Mouse (Mus musculus) midbrain, embryonic 14.5 days (tissue): ENCODE measurements around the gene Zscan2. TPM values are rescaled to one million over a fixed set of nuclear protein-coding genes. Genes with fewer than 3 reads are reported as not detected.

Experiments
- ATAC-seq: fragments of 200-750 bp; cut with Nextera tagmentation; 2 replicates; pipeline ENCODE4 v1.8.0; 2017; ENCODE audit warnings: moderate number of reproducible peaks, moderate library complexity; ENCODE audit not compliant: low FRiP score, low TSS enrichment
- DNase-seq: peaks from one replicate; pipeline ENCODE4 v3.0.0-alpha.2; 2015
- H3K27ac ChIP-seq: fragments of 300-500 bp; sonication (generic); replicated peaks from 2 replicates; pipeline ENCODE4 v1.5.1; 2014; ENCODE audit warnings: mild to moderate bottlenecking, low read depth, low read length, moderate library complexity
- H3K27me3 ChIP-seq: fragments of 300-500 bp; sonication (generic); 2 replicates; pipeline ENCODE4 v1.6.1; 2014; ENCODE audit warnings: low read length, control low read depth, mixed read lengths; ENCODE audit not compliant: control insufficient read depth, insufficient read depth
- H3K36me3 ChIP-seq: fragments of 300-500 bp; sonication (generic); 2 replicates; pipeline ENCODE4 v1.6.1; 2014; ENCODE audit warnings: low read length, control low read depth; ENCODE audit not compliant: control insufficient read depth, insufficient read depth
- H3K4me1 ChIP-seq: fragments of 300-500 bp; sonication (generic); 2 replicates; pipeline ENCODE4 v1.6.1; 2014; ENCODE audit warnings: mild to moderate bottlenecking, antibody characterized with exemption, low read length, control low read depth; ENCODE audit not compliant: control insufficient read depth, insufficient read depth
- H3K4me2 ChIP-seq: fragments of 300-500 bp; sonication (generic); 2 replicates; pipeline ENCODE4 v1.6.1; 2014; ENCODE audit warnings: mild to moderate bottlenecking, low read length, moderate library complexity
- H3K4me3 ChIP-seq: fragments of 300-500 bp; sonication (generic); replicated peaks from 2 replicates; pipeline ENCODE4 v1.5.1; 2014; ENCODE audit warnings: low read depth, low read length
- H3K9ac ChIP-seq: fragments of 300-500 bp; sonication (generic); replicated peaks from 2 replicates; pipeline ENCODE4 v1.6.1; 2014; ENCODE audit warnings: mild to moderate bottlenecking, low read length, moderate library complexity
- H3K9me3 ChIP-seq: fragments of 300-500 bp; sonication (generic); 2 replicates; pipeline ENCODE4 v1.6.1; 2016; ENCODE audit warnings: low read length, control low read depth, mixed read lengths; ENCODE audit not compliant: control insufficient read depth
- WGBS: fragments of 180-500 bp; shearing (Covaris S2); extraction: QIAGEN DNeasy Blood & Tissue Kit; methylation state at CpG from one replicate; pipeline ENCODE4 v1.1.7; 2014; 5-methylcytosine and 5-hydroxymethylcytosine counted together
- polyA plus RNA-seq: library from polyadenylated mRNA; unstranded; fragments of >200 nt; fragmentation: Nextera tagmentation; extraction: Ambion mirVana; gene quantifications from 2 replicates; pipeline ENCODE4 v1.2.1, GENCODE M21; 2014

Gene Zscan2
- polyA plus RNA-seq, 1 experiment from 2014 or later = 7.1 TPM

DNA sequence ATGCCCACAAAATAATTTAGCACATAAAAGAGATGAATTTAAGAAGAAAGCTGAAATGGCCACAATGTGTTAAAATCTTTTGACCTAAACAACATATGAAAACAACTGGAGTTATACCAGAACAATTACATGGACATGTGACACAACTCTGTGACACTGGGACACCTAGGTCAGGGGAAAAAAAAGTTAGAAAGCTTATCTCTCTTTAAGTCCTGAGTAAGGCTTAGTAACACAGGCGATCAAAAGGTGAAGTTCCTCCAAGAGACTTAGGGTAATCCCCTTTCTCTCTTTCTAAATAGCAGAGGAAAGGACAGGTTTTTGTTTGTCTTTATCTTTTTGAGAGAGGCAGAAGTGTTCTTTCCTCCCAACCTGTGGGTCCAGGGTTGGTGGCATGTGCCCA lies 20.5 kb upstream of the Zscan2 start:
- Histone ChIP-seq H3K9ac (no peak overlapping the region), H3K4me2 (no peak overlapping the region), H3K4me1 (no peaks in the 10 kb centered on the region), H3K27ac (no peak overlapping the region), H3K27me3 (no peaks in the 10 kb centered on the region), H3K36me3 (no peaks in the 10 kb centered on the region), H3K9me3 (no peaks in the 10 kb centered on the region), H3K4me3 (no peak overlapping the region)
- no peak for DNase-seq
- ATAC-seq = no peak
- 18% methylated on average over 1 of the region's 1 CpGs for WGBS

DNA sequence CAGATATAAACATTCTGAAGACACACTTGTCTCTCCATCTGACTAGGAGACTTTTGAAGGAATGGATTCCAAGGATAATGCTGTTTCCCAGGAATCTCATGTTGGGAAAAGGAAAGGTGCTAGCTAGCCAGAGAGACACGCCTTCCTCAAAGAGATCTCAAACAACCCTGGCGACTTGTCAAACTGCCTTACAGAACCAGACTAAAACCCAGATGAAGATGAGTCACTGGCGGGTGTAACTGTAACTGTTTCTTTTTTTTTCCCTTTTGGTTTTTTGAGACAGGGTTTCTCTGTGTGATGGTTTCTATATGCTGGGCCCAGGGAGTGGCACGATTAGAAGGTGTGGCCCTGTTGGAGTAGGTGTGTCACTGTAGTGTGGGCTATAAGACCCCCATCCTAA lies 19.8 kb upstream of the Zscan2 start:
- 82% methylated on average over 4 of the region's 4 CpGs for WGBS

DNA sequence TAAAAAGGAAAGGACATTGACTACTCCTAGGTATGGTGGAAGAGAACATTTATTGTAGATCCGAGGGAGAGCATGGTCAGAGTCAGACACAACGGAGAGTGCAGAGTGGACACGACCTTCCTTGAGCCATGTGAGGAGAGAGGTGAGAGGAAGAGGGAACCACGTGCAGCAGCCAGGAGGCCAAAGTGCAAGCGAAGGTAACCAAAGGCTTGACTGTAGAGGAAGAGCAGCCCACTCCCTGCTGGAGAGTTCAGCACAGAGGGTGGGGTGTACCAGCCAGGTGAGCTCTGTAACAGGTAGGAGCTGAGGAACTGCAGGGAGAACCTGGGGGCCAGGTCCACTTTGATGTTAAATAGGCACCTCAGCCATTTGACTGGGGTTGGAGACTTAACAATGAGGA lies 18.6 kb upstream of the Zscan2 start:
- H3K4me2 ChIP-seq = no peak overlapping the region
- H3K4me3 ChIP-seq = no peak overlapping the region
- H3K9ac ChIP-seq = no peak overlapping the region
- no peaks in the 10 kb centered on the region for H3K36me3 ChIP-seq
- ATAC-seq (no peak), DNase-seq (no peak)
- H3K4me1 ChIP-seq = no peaks in the 10 kb centered on the region
- no peaks in the 10 kb centered on the region for H3K9me3 ChIP-seq
- 75% methylated on average over 5 of the region's 5 CpGs for WGBS
- no peaks in the 10 kb centered on the region for H3K27me3 ChIP-seq
- no peak overlapping the region for H3K27ac ChIP-seq

More for the DNA sequence above, 19.8 kb upstream of the Zscan2 start:
- no peak overlapping the region for H3K9ac ChIP-seq
- no peak overlapping the region for H3K27ac ChIP-seq
- no peaks in the 10 kb centered on the region for H3K36me3 ChIP-seq
- no peak overlapping the region for H3K4me3 ChIP-seq
- no peak for DNase-seq
- no peaks in the 10 kb centered on the region for H3K4me1 ChIP-seq
- no peaks in the 10 kb centered on the region for H3K9me3 ChIP-seq
- H3K4me2 ChIP-seq = no peak overlapping the region
- no peaks in the 10 kb centered on the region for H3K27me3 ChIP-seq
- no peak for ATAC-seq

DNA sequence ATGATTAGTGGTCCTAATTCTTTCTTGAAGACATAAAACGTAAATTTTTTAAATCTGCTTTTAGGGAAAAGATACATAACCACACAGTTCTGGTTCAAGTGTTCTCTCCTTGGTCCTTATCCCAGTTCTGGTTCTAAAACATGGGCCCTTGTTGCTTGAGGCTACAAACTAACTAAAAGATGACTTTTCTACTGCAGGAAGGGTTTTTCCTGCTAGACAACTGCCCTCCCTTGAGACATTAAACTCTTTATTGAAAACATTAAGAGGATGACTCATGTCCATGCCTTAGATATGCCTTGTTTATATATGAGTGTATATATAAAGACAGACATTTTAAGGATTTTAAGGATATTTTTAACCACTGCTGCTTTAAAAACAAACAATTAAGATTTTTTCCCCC lies 17.5 kb upstream of the Zscan2 start:
- H3K9me3 ChIP-seq = no peaks in the 10 kb centered on the region
- no peak overlapping the region for H3K4me3 ChIP-seq
- no peak for ATAC-seq
- H3K36me3 ChIP-seq = no peaks in the 10 kb centered on the region
- H3K9ac ChIP-seq = no peak overlapping the region
- no peak for DNase-seq
- H3K4me2 ChIP-seq = no peak overlapping the region
- no peaks in the 10 kb centered on the region for H3K27me3 ChIP-seq
- H3K4me1 ChIP-seq = no peaks in the 10 kb centered on the region
- H3K27ac ChIP-seq = no peak overlapping the region
- 87% methylated on average over 1 of the region's 1 CpGs for WGBS

DNA sequence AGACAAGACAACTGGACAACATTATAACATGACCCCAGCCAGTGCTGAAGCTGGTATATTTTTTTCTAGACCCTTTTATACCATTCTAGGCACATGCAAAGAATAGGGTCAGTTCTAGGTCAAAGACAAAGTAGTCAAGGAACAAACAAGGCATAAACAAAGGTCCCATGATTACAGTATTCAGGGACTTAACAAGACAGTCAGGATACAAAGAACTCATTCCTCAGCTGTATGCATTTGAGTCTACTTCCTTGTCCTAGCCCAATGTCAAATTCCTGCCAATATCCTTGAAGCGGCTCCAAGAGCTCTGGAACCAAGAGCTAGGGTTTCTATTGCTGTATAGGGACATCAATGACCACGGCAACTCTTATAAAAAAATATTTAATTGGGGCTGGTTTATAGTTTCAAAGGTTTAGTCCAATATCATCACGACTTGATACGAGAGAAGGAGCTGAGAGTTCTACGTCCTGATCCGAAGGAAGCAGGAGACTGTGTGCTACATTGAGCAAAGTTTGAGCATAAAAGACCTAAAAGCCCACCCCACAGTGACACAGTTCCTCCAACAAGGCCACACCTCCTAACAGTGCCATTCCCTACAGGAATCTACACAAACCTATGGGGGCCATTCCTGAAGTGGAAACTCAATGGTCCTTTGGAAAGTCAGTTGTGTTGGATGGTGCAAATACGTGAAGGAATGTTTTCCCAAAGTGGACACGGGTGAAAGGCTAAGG lies 16.6 kb upstream of the Zscan2 start:
- DNase-seq (no peak), ATAC-seq (no peak)
- no peaks in the 10 kb centered on the region for H3K27me3 ChIP-seq
- no peak overlapping the region for H3K4me2 ChIP-seq
- no peaks in the 10 kb centered on the region for H3K4me1 ChIP-seq
- H3K9me3 ChIP-seq = no peaks in the 10 kb centered on the region
- H3K9ac ChIP-seq = no peak overlapping the region
- H3K36me3 ChIP-seq = no peaks in the 10 kb centered on the region
- 94% methylated on average over 8 of the region's 8 CpGs for WGBS
- no peak overlapping the region for H3K27ac ChIP-seq
- H3K4me3 ChIP-seq = no peak overlapping the region

DNA sequence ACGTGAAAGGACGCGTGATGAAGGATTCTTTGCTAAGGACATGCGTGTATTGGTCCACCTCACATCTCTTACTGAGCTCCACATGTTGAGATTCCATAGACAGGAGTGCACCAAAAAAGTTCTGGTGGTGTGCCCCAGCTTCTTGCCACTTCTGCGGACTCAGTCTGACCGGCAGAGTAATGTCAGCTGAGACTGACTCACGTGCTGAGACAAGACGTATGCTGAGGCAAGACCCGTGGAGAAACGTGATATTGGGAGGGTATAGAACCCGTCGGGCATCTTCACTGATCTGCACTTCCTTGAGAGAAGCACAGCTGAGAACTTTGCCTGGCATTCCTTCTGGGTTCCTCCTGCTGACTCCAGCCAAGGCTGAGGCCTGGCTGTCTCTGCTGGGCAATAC lies 16.0 kb upstream of the Zscan2 start:
- 97% methylated on average over 12 of the region's 12 CpGs for WGBS
- H3K27me3 ChIP-seq = no peaks in the 10 kb centered on the region
- DNase-seq (no peak), ATAC-seq (no peak)
- H3K9ac ChIP-seq = no peak overlapping the region
- no peaks in the 10 kb centered on the region for H3K36me3 ChIP-seq
- H3K4me2 ChIP-seq = no peak overlapping the region
- no peak overlapping the region for H3K4me3 ChIP-seq
- H3K4me1 ChIP-seq = no peaks in the 10 kb centered on the region
- H3K27ac ChIP-seq = no peak overlapping the region
- H3K9me3 ChIP-seq = no peaks in the 10 kb centered on the region

DNA sequence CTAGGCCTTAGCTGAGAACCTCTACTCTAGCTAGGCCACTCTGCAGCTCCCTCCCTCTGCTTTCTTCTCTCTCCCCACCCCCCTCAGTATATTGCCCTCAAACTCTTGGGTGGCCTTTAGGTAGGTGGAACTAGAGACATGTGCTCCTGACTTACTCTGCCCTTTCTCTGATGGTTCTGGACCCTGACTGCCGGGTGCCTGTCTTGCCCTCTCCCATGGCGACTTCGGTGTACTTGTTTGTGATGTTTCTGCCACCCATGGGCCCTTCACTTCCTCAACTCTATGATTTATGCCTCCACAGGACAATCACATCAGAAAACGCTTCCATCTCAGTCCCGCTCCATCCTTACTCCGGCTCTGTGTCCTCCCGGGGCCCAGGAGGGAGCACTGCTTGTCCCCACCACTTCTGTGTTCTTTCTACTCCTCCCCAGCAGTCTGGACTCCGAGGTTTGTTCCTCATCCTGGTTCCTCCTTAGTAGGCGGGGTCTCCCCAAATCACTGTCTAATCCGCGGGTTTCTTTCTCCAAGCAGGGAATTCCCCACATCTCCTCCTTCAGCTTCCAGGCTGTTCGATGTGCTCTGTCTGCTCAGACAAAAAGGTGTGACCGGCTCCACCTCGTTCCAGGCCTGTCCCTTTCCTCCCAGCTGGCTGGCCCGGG lies 15.0 kb upstream of the Zscan2 start:
- no peaks in the 10 kb centered on the region for H3K27me3 ChIP-seq
- no peaks in the 10 kb centered on the region for H3K9me3 ChIP-seq
- no peak overlapping the region for H3K4me2 ChIP-seq
- DNase-seq (no peak), ATAC-seq (no peak)
- H3K4me1 ChIP-seq = no peaks in the 10 kb centered on the region
- H3K27ac ChIP-seq = no peak overlapping the region
- H3K36me3 ChIP-seq = no peaks in the 10 kb centered on the region
- H3K4me3 ChIP-seq = no peak overlapping the region
- WGBS = 78% methylated on average over 15 of the region's 15 CpGs
- H3K9ac ChIP-seq = no peak overlapping the region

DNA sequence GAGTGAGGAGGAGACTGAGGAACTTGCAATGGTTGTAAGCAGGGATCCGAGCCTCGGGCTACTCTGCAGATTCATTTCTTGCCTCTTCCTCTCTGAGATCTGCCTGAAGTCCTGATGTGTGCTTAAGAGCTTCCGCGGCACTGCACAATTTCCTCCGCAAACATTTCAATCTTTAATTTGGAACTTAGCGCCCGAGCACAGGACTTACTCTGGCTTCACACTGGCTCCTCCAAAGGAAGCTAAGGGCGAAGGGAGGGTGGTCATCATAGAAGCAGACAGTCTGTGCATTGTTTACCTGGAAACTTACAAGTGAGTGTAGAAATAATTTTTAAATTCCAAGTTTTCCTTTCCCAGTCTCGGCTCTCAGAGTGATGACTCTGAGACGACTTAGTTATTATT lies 14.4 kb upstream of the Zscan2 start:
- H3K27ac ChIP-seq = no peak overlapping the region
- no peak for ATAC-seq
- no peaks in the 10 kb centered on the region for H3K36me3 ChIP-seq
- H3K27me3 ChIP-seq = no peaks in the 10 kb centered on the region
- no peaks in the 10 kb centered on the region for H3K9me3 ChIP-seq
- no peak overlapping the region for H3K9ac ChIP-seq
- WGBS = 89% methylated on average over 10 of the region's 10 CpGs
- DNase-seq = no peak
- H3K4me3 ChIP-seq = no peak overlapping the region
- no peaks in the 10 kb centered on the region for H3K4me1 ChIP-seq
- no peak overlapping the region for H3K4me2 ChIP-seq

DNA sequence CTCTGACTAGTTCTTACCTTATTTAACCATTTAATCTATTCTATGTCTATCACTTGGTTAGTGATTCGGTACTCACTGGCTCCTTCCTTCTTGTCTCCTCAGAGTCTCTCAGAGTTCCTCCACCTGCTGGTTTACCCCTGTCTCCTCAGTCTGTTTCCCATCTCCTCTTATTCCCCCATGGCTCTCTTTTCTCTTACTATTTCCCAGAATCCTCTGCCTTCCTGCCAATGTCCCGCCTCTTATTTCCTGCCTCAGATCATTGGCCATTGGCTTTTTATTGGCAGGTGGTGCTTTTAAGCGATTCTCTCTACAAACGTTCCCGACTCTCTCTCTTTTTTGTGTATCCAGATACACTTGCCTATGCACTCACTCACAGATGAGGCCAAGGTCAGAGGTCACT lies 14.0 kb upstream of the Zscan2 start:
- ATAC-seq (no peak), DNase-seq (no peak)
- Histone ChIP-seq H3K9ac (no peak overlapping the region), H3K9me3 (no peaks in the 10 kb centered on the region), H3K4me3 (no peak overlapping the region), H3K27me3 (no peaks in the 10 kb centered on the region), H3K4me1 (no peaks in the 10 kb centered on the region), H3K36me3 (no peaks in the 10 kb centered on the region), H3K4me2 (no peak overlapping the region), H3K27ac (no peak overlapping the region)
- WGBS = 89% methylated on average over 5 of the region's 5 CpGs
